Mouse (Mus musculus) gastrocnemius, postnatal 10 days (tissue): ENCODE measurements around the gene Rab37. TPM values are rescaled to one million over a fixed set of nuclear protein-coding genes. Genes with fewer than 3 reads are reported as not detected.

Experiments
- DNase-seq: peaks from one replicate; pipeline ENCODE4 v3.0.0; 2021; ENCODE audit warnings: mixed read lengths
- total RNA-seq, 2 experiments: library from RNA; stranded (reverse); gene quantifications; 2 replicates each; pipeline ENCODE4 v1.2.3; 2021

Rab37 gene
- total RNA-seq, 2 experiments from 2014 or later, result 0.21 to 0.77 TPM

- DNase-seq, result no peak
Observed at GRCm38 (mm10) chr11:115133800-115134199, 42.6 kb downstream of the Rab37 start, which contains the start of gene Cd300lf. TSS of gene Cd300lf (minus strand) at chr11:115133992.

- DNase-seq, result no peak
Observed at GRCm38 (mm10) chr11:115138597-115139262, 47.5 kb downstream of the Rab37 start.

- no peak for DNase-seq
Observed at GRCm38 (mm10) chr11:115141970-115142369, 50.7 kb downstream of the Rab37 start.

- no peak for DNase-seq
Observed at GRCm38 (mm10) chr11:115147813-115148212, 56.6 kb downstream of the Rab37 start.

GRCm38 (mm10) chr11:115150741-115151254 is 59.6 kb downstream of the Rab37 start:
- DNase-seq, result no peak

GRCm38 (mm10) chr11:115151755-115152429 is 60.7 kb downstream of the Rab37 start:
- DNase-seq, result no peak

- DNase-seq, result no peak
Observed at GRCm38 (mm10) chr11:115153088-115153487, 61.9 kb downstream of the Rab37 start.

GRCm38 (mm10) chr11:115153699-115154292 is 62.6 kb downstream of the Rab37 start:
- DNase-seq, result peak; percentile 71

GRCm38 (mm10) chr11:115155053-115155634 is 63.9 kb downstream of the Rab37 start:
- no peak for DNase-seq

GRCm38 (mm10) chr11:115157933-115158719 is 66.9 kb downstream of the Rab37 start:
- no peak for DNase-seq

GRCm38 (mm10) chr11:115160016-115160797 is 69.0 kb downstream of the Rab37 start:
- DNase-seq, result peak; percentile 76

- DNase-seq, result peak; percentile 90
Observed at GRCm38 (mm10) chr11:115160883-115161577, 69.8 kb downstream of the Rab37 start.

- no peak for DNase-seq
Observed at GRCm38 (mm10) chr11:115161578-115162204, 70.5 kb downstream of the Rab37 start.

GRCm38 (mm10) chr11:115162205-115162601 is 71.0 kb downstream of the Rab37 start:
- no peak for DNase-seq

- DNase-seq, result peak; percentile 97
Observed at GRCm38 (mm10) chr11:115162832-115163480, 71.7 kb downstream of the Rab37 start, which contains the start of gene Slc9a3r1. TSS of gene Slc9a3r1 (plus strand) at chr11:115163341.

GRCm38 (mm10) chr11:115163568-115164150 is 72.4 kb downstream of the Rab37 start:
- peak; percentile 48 for DNase-seq

- DNase-seq, result no peak
Observed at GRCm38 (mm10) chr11:115164341-115164975, 73.2 kb downstream of the Rab37 start.

GRCm38 (mm10) chr11:115164976-115165374 is 73.7 kb downstream of the Rab37 start:
- DNase-seq, result no peak
